Mouse (Mus musculus): ENCODE data around the gene Marc2. TPM values are rescaled to one million over a fixed set of nuclear protein-coding genes. Genes with fewer than 3 reads are reported as not detected.

Gene Marc2
- polyA plus RNA-seq, 1 experiment from 2014 or later: 137 TPM

DNA sequence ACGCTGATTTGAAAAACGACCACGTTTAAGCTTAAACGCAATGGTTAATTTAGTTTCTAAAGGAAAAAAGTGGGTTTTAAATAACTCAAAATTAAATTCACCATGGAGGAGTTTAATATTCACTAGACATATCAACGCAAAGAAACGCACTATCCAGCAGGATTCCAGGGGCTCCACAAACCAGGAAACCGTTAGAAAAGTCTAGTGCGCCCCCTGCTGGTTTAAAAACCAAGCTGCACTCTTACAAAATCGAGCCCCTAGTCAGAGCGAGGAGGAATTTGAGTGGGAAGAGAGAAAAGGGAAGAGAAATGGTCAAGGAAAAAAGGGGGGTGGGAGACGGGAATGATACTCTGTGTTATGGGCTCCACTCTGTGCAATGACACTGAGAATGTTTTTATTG lies 21.2 kb downstream of the Marc2 start:
- no peaks in the 10 kb centered on the region for H3K9me3 ChIP-seq (replicated peaks; ENCODE audit: control insufficient read depth, low read length)
- ATAC-seq (replicated peaks; ENCODE audit: extremely low read depth, insufficient read depth, low FRiP score): no peak; the same call in 1 of the 2 replicates
- no peak overlapping the region for H3K9ac ChIP-seq (ENCODE audit: low read length)
- peak overlapping the region; percentile 45 for H3K4me2 ChIP-seq (ENCODE audit: low read depth, low read length)
- H3K27ac ChIP-seq (ENCODE audit: low read length): peak overlapping the region; percentile 50; the same call in 1 of the 2 replicates
- WGBS: 24% methylated on average over 11 of the region's 11 CpGs
- H3K27me3 ChIP-seq (ENCODE audit: control insufficient read depth, insufficient read depth, low read length): no peaks in the 10 kb centered on the region
- H3K4me3 ChIP-seq (ENCODE audit: low read length): peak overlapping the region; percentile 11; the same call in 1 of the 2 replicates
- H3K4me1 ChIP-seq (ENCODE audit: control insufficient read depth, insufficient read depth, low read length): peaks cover 12% of the 10 kb centered on the region
- H3K36me3 ChIP-seq (ENCODE audit: control insufficient read depth, insufficient read depth): peaks cover 14% of the 10 kb centered on the region

DNA sequence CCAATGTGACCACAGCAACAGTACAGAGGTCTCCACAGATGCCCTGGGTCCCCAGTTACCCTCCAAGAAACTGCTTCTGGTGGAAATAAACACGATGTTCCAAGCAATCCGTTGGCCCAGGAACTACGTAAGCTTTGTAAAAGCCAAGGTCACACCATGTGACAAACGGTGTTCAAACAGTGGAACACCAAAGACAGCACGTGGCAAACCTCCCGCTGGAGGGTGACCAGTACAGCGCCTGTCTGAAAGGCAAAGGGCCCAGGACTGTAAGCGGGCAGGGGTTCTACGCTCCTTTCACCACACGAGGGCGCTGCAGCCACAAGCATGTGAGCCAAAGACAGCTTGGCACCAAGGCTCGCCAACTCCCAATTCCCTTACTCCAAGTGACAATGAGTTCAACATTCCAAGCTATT lies 21.8 kb downstream of the Marc2 start:
- Histone ChIP-seq H3K36me3 (ENCODE audit: control insufficient read depth, insufficient read depth) (peaks cover 16% of the 10 kb centered on the region), H3K4me2 (ENCODE audit: low read depth, low read length) (peak overlapping the region; percentile 45), H3K4me3 (ENCODE audit: low read length) (peak overlapping the region; percentile 11; the same call in 1 of the 2 replicates), H3K4me1 (ENCODE audit: control insufficient read depth, insufficient read depth, low read length) (peaks cover 12% of the 10 kb centered on the region), H3K9me3 (replicated peaks; ENCODE audit: control insufficient read depth, low read length) (no peaks in the 10 kb centered on the region), H3K27ac (ENCODE audit: low read length) (peak overlapping the region; percentile 50; the same call in 1 of the 2 replicates), H3K9ac (ENCODE audit: low read length) (no peak overlapping the region), H3K27me3 (ENCODE audit: control insufficient read depth, insufficient read depth, low read length) (no peaks in the 10 kb centered on the region)
- 4% methylated on average over 12 of the region's 12 CpGs for WGBS
- peak; percentile 88 for ATAC-seq (replicated peaks; ENCODE audit: extremely low read depth, insufficient read depth, low FRiP score)

DNA sequence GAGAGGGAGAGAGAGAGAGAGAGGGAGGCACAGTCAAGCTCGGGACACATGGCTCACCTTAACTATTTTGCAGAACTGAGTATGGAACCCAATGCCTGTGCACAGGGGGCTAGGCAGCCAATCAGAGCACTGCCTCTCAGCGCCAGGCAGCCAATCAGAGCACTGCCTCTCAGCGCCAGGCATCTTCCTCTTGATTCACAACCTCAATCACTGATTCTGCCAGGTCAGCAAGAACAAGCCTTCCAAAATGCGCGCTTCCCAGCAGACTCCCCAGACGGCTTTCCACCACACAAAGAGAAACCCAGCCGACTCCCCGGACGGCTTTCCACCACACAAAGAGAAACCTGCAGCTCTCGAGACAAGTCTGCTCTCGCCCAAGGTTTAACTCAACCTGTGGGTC lies 23.6 kb downstream of the Marc2 start:
- peaks cover 30% of the 10 kb centered on the region for H3K36me3 ChIP-seq (ENCODE audit: control insufficient read depth, insufficient read depth)
- no peaks in the 10 kb centered on the region for H3K27me3 ChIP-seq (ENCODE audit: control insufficient read depth, insufficient read depth, low read length)
- no peak overlapping the region for H3K27ac ChIP-seq (ENCODE audit: low read length)
- 28% methylated on average over 11 of the region's 11 CpGs for WGBS
- peak overlapping the region; percentile 37 for H3K4me2 ChIP-seq (ENCODE audit: low read depth, low read length)
- H3K4me3 ChIP-seq (ENCODE audit: low read length): no peak overlapping the region
- ATAC-seq (replicated peaks; ENCODE audit: extremely low read depth, insufficient read depth, low FRiP score): no peak
- H3K9me3 ChIP-seq (replicated peaks; ENCODE audit: control insufficient read depth, low read length): no peaks in the 10 kb centered on the region
- H3K4me1 ChIP-seq (ENCODE audit: control insufficient read depth, insufficient read depth, low read length): peaks cover 12% of the 10 kb centered on the region
- H3K9ac ChIP-seq (ENCODE audit: low read length): no peak overlapping the region

DNA sequence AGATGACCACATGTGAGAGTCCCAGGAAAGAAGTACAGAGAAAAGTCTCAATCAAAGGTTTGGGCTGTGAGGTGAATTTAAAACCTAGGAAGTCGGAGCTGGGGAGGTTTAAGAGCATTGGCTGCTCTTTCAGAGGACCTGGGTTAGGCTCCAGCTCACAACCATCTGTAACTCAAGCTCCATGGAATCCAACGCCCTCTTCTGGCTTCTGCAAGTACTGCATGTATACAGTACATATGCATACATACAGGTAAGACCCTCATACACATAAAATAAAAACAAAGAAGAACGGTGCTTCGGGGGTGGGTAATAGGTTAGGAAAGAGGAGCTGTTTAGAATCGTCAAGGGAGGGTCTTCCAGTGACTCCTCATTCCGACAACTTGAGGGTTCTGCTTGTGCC lies 28.5 kb downstream of the Marc2 start:
- no peak overlapping the region for H3K27ac ChIP-seq (ENCODE audit: low read length)
- H3K9ac ChIP-seq (ENCODE audit: low read length): no peak overlapping the region
- ATAC-seq (replicated peaks; ENCODE audit: extremely low read depth, insufficient read depth, low FRiP score): no peak
- peaks cover 48% of the 10 kb centered on the region for H3K36me3 ChIP-seq (ENCODE audit: control insufficient read depth, insufficient read depth)
- H3K9me3 ChIP-seq (replicated peaks; ENCODE audit: control insufficient read depth, low read length): no peaks in the 10 kb centered on the region
- WGBS: 80% methylated on average over 6 of the region's 6 CpGs
- no peaks in the 10 kb centered on the region for H3K27me3 ChIP-seq (ENCODE audit: control insufficient read depth, insufficient read depth, low read length)
- H3K4me3 ChIP-seq (ENCODE audit: low read length): no peak overlapping the region
- no peak overlapping the region for H3K4me2 ChIP-seq (ENCODE audit: low read depth, low read length)
- no peaks in the 10 kb centered on the region for H3K4me1 ChIP-seq (ENCODE audit: control insufficient read depth, insufficient read depth, low read length)

DNA sequence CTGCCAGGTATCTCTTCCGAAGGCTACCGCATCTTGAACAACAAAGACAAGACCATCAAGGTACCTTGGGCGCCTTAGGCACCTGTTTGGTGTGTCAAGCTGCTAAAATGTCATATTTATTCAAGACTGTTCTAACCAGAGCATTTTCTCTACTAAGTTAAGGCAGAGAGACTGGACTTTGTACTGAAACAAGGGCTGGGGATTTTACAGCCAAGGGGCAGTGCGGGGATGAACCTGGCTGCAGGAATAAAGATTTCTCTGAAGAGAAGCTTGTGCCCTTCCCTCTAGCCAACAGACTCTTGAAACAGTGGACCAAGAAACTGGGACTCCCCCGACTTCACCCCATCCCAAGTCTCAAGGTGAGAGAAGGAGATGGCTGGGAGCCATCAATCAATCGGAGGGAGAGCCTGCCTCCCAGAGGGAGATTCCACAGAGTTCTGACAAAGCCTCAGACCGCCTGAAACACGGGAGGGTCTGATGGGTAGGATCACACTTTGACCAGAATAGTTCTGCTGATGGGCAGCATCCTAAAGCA lies 34.5 kb downstream of the Marc2 start:
- H3K9ac ChIP-seq (ENCODE audit: low read length): no peak overlapping the region
- peaks cover 22% of the 10 kb centered on the region for H3K27me3 ChIP-seq (ENCODE audit: control insufficient read depth, insufficient read depth, low read length)
- H3K9me3 ChIP-seq (replicated peaks; ENCODE audit: control insufficient read depth, low read length): no peaks in the 10 kb centered on the region
- H3K4me1 ChIP-seq (ENCODE audit: control insufficient read depth, insufficient read depth, low read length): peaks cover 5% of the 10 kb centered on the region; the same call in 1 of the 2 replicates
- no peak for ATAC-seq (replicated peaks; ENCODE audit: extremely low read depth, insufficient read depth, low FRiP score)
- H3K4me3 ChIP-seq (ENCODE audit: low read length): no peak overlapping the region
- H3K36me3 ChIP-seq (ENCODE audit: control insufficient read depth, insufficient read depth): peaks cover 13% of the 10 kb centered on the region
- no peak overlapping the region for H3K27ac ChIP-seq (ENCODE audit: low read length)
- 76% methylated on average over 8 of the region's 8 CpGs for WGBS
- H3K4me2 ChIP-seq (ENCODE audit: low read depth, low read length): no peak overlapping the region

DNA sequence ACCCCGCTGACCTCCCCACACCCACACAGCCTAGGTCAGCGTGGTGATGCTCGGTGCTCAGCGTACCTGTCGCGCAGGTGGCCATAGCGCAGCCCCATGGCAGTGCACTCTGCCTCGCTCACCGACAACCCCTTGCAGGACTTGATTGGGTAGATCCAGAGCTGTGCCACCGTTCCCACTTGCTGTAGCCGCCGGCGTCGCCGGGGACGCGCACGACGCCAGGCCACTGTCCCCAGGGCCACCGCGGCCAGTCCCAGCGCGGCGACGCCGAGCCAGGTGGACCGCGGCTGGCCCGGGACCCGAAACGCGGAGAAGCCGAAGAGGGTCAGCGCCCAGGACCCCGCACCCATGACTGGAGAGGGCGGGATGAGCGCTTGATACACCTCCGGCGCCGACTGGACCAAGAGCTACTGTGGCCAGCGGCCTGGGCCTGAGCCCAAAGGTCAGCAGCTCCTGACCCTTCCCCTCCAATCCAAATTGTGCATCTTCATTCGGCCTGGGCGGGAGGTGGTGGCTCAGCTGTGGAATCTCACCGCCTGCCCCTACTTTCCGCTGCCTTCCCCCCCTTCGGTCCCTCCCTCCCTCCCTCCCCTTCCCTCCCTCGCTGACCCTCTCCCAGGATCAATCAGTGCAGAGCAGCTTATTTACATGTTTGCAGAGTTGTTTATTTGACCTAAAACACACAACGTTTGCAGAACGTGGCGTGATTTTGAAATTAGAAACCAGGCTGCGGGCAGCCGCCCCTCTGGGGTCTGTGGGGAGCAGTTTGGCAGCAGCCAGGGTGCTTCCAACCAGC lies 35.3 kb downstream of the Marc2 start, which contains the start of gene Marc1:
Marc1 (minus strand) TSS at position 534 of the 796 bp plus-strand sequence.
- Histone ChIP-seq H3K36me3 (ENCODE audit: control insufficient read depth, insufficient read depth) (peaks cover 13% of the 10 kb centered on the region), H3K4me3 (ENCODE audit: low read length) (peak within 1 kb of the TSS; percentile 37), H3K4me1 (ENCODE audit: control insufficient read depth, insufficient read depth, low read length) (peaks cover 5% of the 10 kb centered on the region; the same call in 1 of the 2 replicates), H3K9me3 (replicated peaks; ENCODE audit: control insufficient read depth, low read length) (no peaks in the 10 kb centered on the region), H3K27ac (ENCODE audit: low read length) (no peak within 1 kb of the TSS), H3K27me3 (ENCODE audit: control insufficient read depth, insufficient read depth, low read length) (peaks cover 22% of the 10 kb centered on the region), H3K9ac (ENCODE audit: low read length) (peak within 1 kb of the TSS; percentile 47; the same call in 1 of the 2 replicates), H3K4me2 (ENCODE audit: low read depth, low read length) (peak within 1 kb of the TSS; percentile 57)
- no peak for ATAC-seq (replicated peaks; ENCODE audit: extremely low read depth, insufficient read depth, low FRiP score)
- WGBS: 11% methylated on average over 52 of the region's 52 CpGs

DNA sequence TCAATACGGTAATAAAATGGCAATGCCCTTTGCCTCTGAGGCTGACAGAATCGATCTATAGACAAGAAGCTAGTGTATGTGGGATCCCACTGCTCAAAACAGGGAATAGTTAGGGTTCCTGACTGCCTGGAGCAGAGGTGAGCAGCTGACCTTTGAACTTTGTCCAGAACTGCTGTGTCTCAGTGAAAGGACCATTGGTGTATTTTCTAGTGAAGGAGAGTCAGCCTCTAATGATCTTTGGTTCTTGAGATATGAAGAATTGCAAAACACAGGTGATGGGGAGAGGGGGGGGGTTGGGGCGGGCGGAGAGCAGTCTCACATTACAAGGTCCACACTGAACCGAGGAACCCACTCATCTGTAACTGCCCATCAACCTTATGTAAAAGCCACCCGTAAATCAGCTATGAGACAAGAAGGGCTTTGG lies 36.7 kb downstream of the Marc2 start:
- peaks cover 13% of the 10 kb centered on the region for H3K36me3 ChIP-seq (ENCODE audit: control insufficient read depth, insufficient read depth)
- no peak overlapping the region for H3K27ac ChIP-seq (ENCODE audit: low read length)
- H3K4me1 ChIP-seq (ENCODE audit: control insufficient read depth, insufficient read depth, low read length): peaks cover 5% of the 10 kb centered on the region; the same call in 1 of the 2 replicates
- peaks cover 22% of the 10 kb centered on the region for H3K27me3 ChIP-seq (ENCODE audit: control insufficient read depth, insufficient read depth, low read length)
- no peaks in the 10 kb centered on the region for H3K9me3 ChIP-seq (replicated peaks; ENCODE audit: control insufficient read depth, low read length)
- no peak overlapping the region for H3K4me3 ChIP-seq (ENCODE audit: low read length)
- H3K9ac ChIP-seq (ENCODE audit: low read length): no peak overlapping the region
- 75% methylated on average over 6 of the region's 6 CpGs for whole genome bisulfite sequencing
- no peak overlapping the region for H3K4me2 ChIP-seq (ENCODE audit: low read depth, low read length)
- no peak for ATAC-seq (replicated peaks; ENCODE audit: extremely low read depth, insufficient read depth, low FRiP score)

DNA sequence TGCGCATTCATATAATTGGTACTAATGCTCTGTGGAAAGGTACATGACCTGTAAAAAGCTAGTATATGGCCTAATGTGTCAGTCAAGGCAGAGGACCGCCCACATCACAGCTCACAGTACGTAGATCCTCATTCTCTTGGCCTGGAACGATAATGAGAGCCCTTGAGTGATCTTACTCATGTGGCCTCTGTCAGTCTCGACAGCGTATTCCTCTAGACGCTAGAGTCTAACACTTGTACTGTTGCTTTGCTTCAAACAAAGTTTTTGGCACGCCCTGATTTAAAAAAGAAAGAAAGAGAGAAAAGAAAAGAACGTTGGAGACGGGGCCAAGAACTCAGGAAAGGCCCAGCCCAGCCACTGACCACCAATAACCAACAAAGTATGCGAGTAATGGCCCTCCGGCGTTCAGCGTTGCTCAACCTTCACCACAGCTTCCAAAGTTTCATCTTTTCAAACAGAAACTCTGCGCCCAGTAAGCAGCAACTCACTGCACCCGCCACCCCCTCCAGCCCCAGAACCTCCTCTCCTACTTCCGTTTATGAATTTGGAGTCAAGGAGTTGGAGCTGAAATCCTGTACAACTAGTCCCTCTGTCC lies 37.7 kb downstream of the Marc2 start:
- no peak for ATAC-seq (replicated peaks; ENCODE audit: extremely low read depth, insufficient read depth, low FRiP score)

More for the DNA sequence above, 37.7 kb downstream of the Marc2 start:
- no peaks in the 10 kb centered on the region for H3K9me3 ChIP-seq (replicated peaks; ENCODE audit: control insufficient read depth, low read length)
- WGBS: 83% methylated on average over 17 of the region's 17 CpGs
- H3K27ac ChIP-seq (ENCODE audit: low read length): no peak overlapping the region
- H3K9ac ChIP-seq (ENCODE audit: low read length): no peak overlapping the region
- peaks cover 7% of the 10 kb centered on the region for H3K36me3 ChIP-seq (ENCODE audit: control insufficient read depth, insufficient read depth)
- peaks cover 22% of the 10 kb centered on the region for H3K27me3 ChIP-seq (ENCODE audit: control insufficient read depth, insufficient read depth, low read length)
- no peak overlapping the region for H3K4me3 ChIP-seq (ENCODE audit: low read length)
- peaks cover 5% of the 10 kb centered on the region; the same call in 1 of the 2 replicates for H3K4me1 ChIP-seq (ENCODE audit: control insufficient read depth, insufficient read depth, low read length)
- no peak overlapping the region for H3K4me2 ChIP-seq (ENCODE audit: low read depth, low read length)

All from heart, embryonic 16.5 days (tissue).